Mouse (Mus musculus) cerebellum, adult 2 months (tissue): ENCODE results near the gene Lmntd1.

ENCODE experiments used
- CTCF ChIP-seq: fragments of 200-500 bp; IDR thresholded peaks from 2 replicates; pipeline ENCODE4 v1.5.1; 2011; ENCODE audit warnings: low read depth, mild to moderate bottlenecking, control low read depth, low read length, moderate library complexity, borderline replicate concordance; ENCODE audit not compliant: insufficient read depth
- POLR2A ChIP-seq: fragments of 200-500 bp; IDR thresholded peaks from 2 replicates; pipeline ENCODE4 v1.6.1; 2011; ENCODE audit warnings: low read length, control low read depth, borderline replicate concordance; ENCODE audit not compliant: insufficient read depth

- TF ChIP-seq POLR2A (no peak), CTCF (no peak)
Measured at GRCm38 (mm10) chr6:145640971-145641506, 26.9 kb upstream of the Lmntd1 start.
